Mouse (Mus musculus) gastrocnemius, adult 18-20 months (tissue): ENCODE measurements around the gene Cadps2. TPM values are rescaled to one million over a fixed set of nuclear protein-coding genes. Genes with fewer than 3 reads are reported as not detected.

ENCODE experiments used
- DNase-seq: peaks from one replicate; pipeline ENCODE4 v3.0.0; 2021; ENCODE audit warnings: low spot score
- long read RNA-seq, 2 experiments: library from polyadenylated mRNA; stranded (forward); transcript quantifications; one replicate each; pipeline ENCODE4 v2.0.0; 2021
- total RNA-seq, 2 experiments: library from RNA; stranded (reverse); gene quantifications; 2 replicates each; pipeline ENCODE4 v1.2.3; 2021

The Cadps2 gene
- total RNA-seq = under 1 TPM; 0.36 to 0.41 TPM
- long read RNA-seq, experiment 1 = 0 reads
- long read RNA-seq, experiment 2 = 0 reads

DNA sequence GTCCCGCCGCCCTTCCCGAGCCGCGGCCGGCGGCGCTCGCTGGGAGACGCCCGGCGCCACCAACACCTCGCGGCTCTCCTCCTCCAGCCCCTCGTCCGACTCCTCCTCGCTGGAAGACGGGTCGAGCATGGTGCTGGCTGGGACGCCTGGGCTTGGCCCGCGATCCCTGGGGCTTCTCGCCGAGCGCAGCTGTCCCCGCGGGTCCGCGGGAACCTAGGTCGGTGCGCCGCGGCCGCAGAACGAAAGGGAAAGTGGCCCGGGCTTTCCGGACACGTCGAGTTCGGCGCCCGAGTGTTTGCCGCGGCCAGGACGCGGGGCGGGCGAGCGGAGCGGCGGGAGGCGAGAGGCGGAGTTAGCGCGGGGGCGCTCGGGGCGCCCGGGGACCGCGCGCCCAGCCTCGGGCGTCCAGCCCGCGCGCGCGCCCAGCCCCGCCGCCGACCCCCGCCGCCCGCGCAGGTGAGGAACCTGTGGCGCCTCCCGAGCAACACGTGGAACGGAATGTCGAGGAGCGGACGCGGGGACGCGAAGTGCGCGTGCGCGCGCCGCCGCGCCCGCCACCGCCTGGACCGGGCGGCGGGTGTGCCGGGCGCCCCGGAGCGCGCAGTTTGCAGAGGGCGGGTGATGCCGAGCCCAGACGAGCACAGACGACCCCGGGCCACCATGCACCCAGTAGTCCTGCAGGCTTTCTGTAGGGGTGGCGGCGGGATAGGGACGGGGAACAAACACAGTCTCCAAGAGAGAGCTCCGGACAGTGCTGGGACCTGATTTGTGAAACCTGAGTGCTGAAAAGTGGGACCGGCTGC is at the start of gene Cadps2:
Cadps2 (minus strand) TSS at position 413 of the 803 bp plus-strand sequence.
- peak; percentile 3 for DNase-seq

DNA sequence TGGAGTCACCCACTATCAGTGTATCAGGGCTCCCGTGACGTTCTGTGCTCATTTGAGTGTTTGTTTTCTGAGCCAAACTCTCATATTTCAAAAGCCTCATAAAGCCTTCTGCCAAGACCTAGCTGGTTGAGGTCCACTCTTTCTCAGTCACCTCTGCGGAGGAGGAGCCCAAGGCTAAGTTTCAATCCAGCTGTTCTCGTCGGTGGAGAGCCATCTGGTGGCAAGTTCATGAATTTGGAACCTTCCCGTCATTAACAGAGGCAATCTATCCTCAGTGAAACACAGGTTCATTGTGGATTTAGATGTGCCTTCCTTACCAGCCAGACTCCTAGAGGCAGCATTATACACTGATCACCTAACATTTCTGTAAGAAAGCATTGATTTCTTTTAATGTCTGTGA is 47.2 kb upstream of the Cadps2 start:
- no peak for DNase-seq

DNA sequence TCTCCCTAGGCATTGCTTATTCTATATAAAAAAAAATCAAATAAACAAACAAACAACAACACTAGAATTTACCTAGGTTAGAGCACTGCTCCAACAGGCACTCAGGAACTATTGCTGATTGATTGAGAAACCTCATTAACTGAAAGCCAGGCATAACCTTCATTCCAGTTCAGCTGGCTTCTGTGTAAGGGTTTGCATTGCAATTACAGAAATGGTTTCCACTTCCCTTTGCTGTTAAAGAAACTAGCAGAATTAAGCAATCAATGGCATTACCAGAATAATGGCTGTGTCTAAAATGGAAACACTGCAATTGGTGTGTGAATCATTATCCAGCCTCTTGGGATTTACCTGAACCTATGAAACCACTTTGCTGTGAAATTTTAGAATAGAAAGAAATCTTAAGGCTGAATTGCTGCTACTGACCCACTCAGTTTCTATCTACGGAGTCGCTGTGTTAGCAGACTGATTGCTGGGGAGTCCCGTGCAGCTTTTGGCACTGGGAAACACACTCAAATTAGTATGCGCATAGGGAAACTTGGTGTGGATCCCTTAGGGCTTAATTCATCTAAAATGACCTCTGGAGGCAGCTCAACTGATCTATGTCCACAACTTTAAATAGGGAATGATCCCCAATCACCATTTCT is 37.7 kb upstream of the Cadps2 start:
- no peak for DNase-seq

DNA sequence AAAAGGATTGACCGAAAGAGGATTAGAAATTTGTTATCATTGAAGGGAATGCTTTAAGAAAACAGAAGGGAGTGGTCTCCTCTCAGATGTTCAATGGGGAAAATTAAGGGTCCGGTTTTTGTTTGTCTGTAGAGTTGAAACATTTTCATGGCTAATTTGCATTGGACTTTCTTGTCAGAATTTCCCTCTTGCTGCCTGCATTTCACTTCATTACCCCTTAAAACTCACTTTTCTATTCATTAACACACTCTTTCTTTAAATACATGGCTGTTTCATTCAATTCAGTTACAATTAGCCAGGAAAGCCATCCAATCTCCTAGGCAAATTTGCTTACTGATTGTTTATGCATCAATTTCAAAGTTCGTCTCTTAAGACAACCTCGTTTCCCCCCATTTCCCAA is 37.1 kb upstream of the Cadps2 start:
- no peak for DNase-seq

GRCm38 (mm10) chr6:23873812-23874211 is 34.6 kb upstream of the Cadps2 start:
- no peak for DNase-seq

DNA sequence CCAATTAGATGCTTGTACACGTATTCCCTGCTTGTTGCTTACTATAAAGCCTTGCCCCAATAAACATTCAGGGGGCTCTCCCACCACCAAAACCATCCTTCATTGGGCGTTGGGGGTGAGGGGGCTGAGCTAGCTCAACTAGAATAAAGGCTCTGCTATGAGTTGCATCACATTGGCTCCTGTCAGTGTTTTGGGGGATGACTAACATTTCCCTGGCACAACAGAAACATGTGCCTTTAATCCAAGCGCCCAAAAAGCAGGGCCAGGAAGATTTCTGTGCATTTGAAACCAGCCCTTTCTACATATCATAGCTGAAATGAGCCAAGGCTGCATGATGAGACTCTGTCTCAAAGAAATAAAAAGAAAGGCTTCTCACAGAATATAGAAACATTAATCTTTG is 34.0 kb upstream of the Cadps2 start:
- DNase-seq = no peak

DNA sequence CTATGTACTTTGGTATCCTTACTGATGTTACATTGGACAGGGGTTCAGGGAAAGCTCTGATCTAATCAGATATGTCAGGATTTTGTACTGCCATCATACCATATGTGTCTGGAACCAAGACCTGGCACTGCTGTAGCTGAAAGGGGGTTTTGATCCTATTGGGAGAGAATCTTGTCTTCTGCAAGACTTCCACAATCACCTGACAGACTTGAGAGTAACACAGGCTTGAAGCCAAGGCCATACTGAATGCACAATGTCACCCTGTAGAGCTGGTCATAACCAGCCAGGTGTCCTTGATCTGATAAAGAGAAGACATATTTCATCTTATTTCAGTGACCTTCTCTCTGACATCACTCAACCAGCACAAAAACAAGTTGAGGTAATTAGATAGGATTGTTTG is 30.8 kb upstream of the Cadps2 start:
- DNase-seq = no peak

DNA sequence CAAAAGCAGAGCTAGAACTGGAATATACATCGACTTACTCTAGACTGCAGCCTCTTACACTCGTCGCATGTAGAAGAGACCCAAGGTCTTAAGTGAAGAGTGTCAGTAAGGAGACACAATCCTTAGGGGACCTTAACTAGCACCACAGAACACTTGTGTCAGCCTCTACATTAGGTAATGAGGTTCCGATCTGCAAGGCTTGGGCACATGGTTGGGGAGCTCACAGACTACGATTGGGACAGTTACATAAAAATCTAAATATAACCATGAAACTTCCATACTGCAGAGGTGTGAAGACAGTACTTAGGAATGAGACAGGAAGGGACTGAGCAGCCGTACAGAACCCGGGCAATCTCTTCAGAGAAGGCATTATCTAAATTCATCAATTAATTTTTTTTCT is 27.1 kb upstream of the Cadps2 start:
- no peak for DNase-seq

DNA sequence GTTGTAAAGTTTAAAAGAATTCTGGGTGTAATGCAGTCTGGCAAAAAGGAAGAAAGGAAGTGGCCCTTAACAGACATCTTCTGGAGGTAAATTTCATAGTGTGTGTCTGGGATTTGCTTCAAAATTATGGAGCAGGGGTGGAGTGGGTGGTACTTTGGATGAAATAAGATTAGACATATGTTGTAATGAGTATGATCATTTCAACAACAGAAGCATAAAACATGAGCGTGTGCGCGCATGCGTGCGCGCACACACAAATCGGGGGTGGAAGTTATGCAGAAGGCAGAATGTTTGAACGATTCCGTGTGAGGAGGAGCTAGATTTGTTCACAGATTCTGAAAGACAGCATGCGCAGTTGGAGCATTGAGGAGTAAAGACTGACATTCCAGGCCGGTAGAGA is 14.2 kb upstream of the Cadps2 start:
- DNase-seq = no peak

- no peak for DNase-seq
These were observed 780 bp upstream of the Cadps2 start for GRCm38 (mm10) chr6:23840001-23840400.

- DNase-seq = no peak
These were observed 716 bp downstream of the Cadps2 start for GRCm38 (mm10) chr6:23838401-23839008.

DNA sequence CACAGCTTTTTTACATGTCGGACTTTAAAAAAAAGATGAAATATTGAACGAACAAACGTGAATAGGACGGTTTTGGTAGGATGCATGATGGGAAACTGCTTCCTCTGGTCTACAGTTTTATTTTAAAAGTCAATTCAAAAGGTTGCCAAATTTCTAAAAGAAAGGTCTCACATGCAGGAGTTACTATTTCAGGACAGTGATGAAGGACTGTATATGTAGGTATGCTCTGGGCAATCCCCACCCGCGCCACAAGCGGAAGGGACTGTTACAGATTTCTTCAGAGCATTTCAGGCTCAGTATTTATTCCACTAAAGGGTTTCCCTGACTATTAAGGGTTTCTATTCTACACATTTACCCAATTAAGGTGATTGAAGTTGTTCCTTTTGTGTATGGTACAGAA is 1.6 kb downstream of the Cadps2 start:
- DNase-seq = no peak

DNA sequence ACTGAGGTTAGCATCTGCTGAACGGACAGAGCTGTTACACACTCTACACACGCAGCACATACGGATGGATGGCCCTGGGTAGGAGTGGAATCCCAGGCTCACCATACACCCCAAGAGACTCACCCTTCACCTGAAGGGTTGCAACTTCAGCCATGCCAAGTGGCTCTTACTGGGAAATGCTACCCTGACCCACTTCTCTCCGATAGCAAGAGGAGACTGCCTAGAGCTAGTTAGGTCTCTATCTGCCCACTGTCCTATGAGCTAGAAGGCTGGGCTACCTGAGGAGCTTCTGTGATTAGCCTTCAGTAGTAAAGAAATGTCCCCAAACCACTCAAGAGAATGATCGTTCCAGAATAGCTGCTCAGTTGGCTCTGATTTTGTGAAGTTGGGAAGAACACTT is 2.1 kb downstream of the Cadps2 start:
- DNase-seq = no peak

DNA sequence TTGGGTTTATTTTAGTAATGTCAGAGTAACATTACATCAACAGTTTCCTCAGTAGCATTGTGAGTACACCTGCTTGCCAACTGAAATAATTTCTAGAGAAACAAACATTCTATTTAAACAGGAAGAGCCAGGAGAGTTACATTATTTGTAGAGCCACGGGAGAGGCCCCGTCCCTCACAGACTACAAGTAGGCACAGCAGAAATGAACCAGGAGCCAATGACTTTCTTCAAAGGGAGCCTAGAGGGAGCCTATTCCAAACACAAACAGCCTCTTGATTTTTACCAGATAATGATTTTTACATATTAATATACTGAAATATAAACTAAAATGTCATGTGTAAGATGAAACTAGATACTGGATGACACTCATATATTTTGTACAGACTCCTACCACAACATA is 2.5 kb downstream of the Cadps2 start:
- no peak for DNase-seq

- no peak for DNase-seq
These were observed 3.7 kb downstream of the Cadps2 start for GRCm38 (mm10) chr6:23835552-23835951.

GRCm38 (mm10) chr6:23830741-23831140 is 8.5 kb downstream of the Cadps2 start:
- DNase-seq = no peak

GRCm38 (mm10) chr6:23829338-23829737 is 9.9 kb downstream of the Cadps2 start:
- DNase-seq = no peak

DNA sequence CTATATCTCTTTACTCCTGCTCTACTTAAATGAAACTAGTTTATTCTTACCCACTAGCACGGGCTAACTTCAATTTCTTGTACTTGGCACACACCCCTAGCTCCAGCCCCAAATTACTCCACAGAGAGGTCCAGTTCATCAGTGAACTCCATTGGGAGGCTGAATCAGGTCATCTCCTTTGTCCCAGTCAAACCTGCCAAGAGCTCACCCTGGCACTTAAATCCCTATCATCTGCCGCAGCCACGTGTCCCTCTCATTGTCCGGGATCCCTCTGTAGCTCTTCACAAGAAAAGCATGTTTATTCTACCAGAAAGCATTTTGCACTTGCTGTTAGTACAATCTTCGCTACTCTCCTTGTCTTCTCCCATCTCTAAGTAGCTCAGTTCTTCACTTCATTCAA is 17.4 kb downstream of the Cadps2 start:
- no peak for DNase-seq

DNA sequence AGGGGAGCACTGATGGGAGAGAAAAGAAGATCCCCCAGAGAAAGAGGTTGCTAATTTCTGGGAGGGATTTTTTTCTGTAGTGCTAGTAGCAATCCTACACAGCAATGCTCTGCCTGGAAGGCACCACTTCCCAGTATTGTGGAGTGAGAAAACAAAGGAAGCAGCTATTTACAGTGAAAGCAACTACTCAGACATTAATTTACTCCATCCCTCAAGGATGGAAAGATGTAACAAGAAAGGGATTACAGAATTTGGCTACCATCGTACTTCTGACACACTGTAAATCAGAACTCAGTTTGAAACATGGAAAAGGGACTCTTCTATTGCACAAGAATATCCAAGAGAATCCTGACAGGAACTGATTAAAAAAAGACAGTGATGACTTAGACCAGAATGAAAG is 29.1 kb downstream of the Cadps2 start:
- DNase-seq = no peak

DNA sequence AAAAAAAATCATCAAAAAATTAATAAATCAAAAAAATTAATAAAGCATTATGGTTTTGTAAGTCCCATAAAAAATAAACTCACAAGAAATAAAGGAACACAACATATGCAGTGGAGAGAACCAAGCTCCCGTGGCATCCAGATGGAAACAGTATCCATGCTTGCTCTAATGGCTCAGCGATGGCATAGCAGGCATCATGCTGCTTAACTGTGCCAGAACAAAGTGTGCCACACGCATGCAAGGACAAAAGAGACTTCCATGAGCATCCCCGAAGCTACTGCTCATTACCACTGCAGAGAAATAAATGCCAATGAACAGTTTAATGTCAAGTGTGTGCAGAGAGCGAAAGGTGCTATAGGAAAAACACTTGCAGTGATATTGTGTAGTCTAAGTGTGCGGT is 29.9 kb downstream of the Cadps2 start:
- DNase-seq = no peak

- DNase-seq = no peak
These were observed 33.9 kb downstream of the Cadps2 start for GRCm38 (mm10) chr6:23805333-23805732.

DNA sequence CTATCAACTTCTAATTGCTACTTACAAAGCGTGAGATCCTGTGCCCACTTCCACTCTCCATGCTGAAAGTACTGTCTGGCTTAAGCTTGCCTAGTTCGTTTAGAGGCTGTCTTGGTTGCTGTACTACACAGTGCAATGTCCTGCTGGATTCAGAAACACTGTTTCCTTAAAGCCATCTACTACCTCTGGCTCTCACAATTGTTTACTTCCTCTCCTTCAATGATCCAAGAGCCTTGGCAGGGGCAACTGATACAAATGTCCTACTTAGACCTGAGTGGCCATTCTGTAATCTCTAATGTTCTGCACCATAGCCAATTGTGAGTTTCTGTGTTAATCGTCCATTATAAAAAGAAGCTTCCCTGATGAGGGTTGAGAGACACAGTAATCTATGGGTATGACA is 47.4 kb downstream of the Cadps2 start:
- DNase-seq = no peak

DNA sequence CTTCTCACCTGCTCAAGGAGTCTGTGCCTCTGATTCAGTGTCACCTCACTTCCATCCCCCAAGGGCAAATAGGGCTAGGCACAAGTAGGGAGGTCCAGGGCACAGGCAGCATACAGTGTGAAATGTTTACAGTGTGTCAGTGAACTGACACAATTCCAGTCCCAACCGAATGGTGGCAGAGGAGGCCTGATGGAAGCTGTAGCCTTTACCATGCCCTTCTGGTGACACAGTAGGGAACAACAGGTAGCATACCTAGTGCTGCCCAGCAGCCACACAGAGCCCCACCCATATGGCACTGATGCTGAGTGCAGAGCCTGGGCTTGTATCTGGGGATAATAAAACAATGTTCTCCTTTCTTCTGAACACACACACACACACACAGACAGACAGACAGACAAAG is 61.6 kb downstream of the Cadps2 start:
- DNase-seq = no peak
